Mouse (Mus musculus) intestine, embryonic 15.5 days (tissue): ENCODE measurements at regions not wholly inside any gene's neighbourhood (a gene's known extent, or its start where the extent isn't known, plus 50 kb on each side); places are given as distances from the start of the nearest gene placed in this dataset.
A peak's percentile ranks its signal among the peaks of the same experiment; 100 is the strongest.

Source experiments
- ATAC-seq: fragments of 200-750 bp; cut with Nextera tagmentation; 2 replicates; pipeline ENCODE4 v1.8.0; 2017; ENCODE audit warnings: moderate TSS enrichment, moderate library complexity
- H3K27ac ChIP-seq: fragments of 300-500 bp; sonication (generic); 2 replicates; pipeline ENCODE4 v1.5.1; 2015; ENCODE audit warnings: mild to moderate bottlenecking, inconsistent platforms
- H3K27me3 ChIP-seq: fragments of 300-500 bp; sonication (generic); replicated peaks from 2 replicates; pipeline ENCODE4 v1.6.1; 2015; ENCODE audit warnings: inconsistent platforms
- H3K36me3 ChIP-seq: fragments of 300-500 bp; sonication (generic); 2 replicates; pipeline ENCODE4 v1.6.1; 2015; ENCODE audit warnings: inconsistent platforms
- H3K4me1 ChIP-seq: fragments of 300-500 bp; sonication (generic); replicated peaks from 2 replicates; pipeline ENCODE4 v1.6.1; 2015; ENCODE audit warnings: inconsistent platforms
- H3K4me2 ChIP-seq: fragments of 300-500 bp; sonication (generic); replicated peaks from 2 replicates; pipeline ENCODE4 v1.6.1; 2015; ENCODE audit warnings: mild to moderate bottlenecking, inconsistent platforms
- H3K4me3 ChIP-seq: fragments of 300-500 bp; sonication (generic); replicated peaks from 2 replicates; pipeline ENCODE4 v1.5.1; 2015; ENCODE audit warnings: inconsistent platforms
- H3K9ac ChIP-seq: fragments of 300-500 bp; sonication (generic); 2 replicates; pipeline ENCODE4 v1.6.1; 2015; ENCODE audit warnings: inconsistent platforms
- H3K9me3 ChIP-seq: fragments of 300-500 bp; sonication (generic); 2 replicates; pipeline ENCODE4 v1.6.1; 2016; ENCODE audit warnings: inconsistent platforms
- WGBS: fragments of 180-500 bp; shearing (Covaris S2); methylation state at CpG from one replicate; pipeline ENCODE4 v1.1.7; 2015; 5-methylcytosine and 5-hydroxymethylcytosine counted together

DNA sequence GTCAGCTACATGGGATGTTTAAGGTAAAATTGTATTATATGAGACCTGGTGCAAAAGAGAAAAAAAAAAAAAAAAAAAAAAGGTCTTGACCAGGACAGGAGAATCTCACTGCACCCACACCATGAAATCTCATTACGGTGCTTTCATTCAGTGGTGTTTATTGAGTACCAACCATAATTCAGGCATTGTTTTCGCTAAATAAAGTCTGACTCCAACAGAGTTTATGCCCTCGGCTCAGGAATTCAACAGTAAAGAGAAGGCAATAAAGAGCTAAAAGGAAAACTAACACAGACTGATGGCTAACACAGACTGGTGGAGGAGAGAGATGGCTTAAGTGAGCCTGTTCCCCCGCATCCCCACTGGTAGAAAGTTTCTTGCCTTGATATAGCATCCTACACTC lies 112.0 kb downstream of the Adamts15 start:
- no peaks in the 10 kb centered on the region for H3K27me3 ChIP-seq
- H3K9ac ChIP-seq = no peak overlapping the region
- ATAC-seq = no peak
- no peak overlapping the region for H3K4me2 ChIP-seq
- WGBS = 59% methylated on average over 4 of the region's 4 CpGs
- no peaks in the 10 kb centered on the region for H3K36me3 ChIP-seq
- no peak overlapping the region for H3K4me3 ChIP-seq
- H3K4me1 ChIP-seq = peaks cover 9% of the 10 kb centered on the region; the same call in 1 of the 2 replicates
- H3K9me3 ChIP-seq = no peaks in the 10 kb centered on the region
- H3K27ac ChIP-seq = no peak overlapping the region

DNA sequence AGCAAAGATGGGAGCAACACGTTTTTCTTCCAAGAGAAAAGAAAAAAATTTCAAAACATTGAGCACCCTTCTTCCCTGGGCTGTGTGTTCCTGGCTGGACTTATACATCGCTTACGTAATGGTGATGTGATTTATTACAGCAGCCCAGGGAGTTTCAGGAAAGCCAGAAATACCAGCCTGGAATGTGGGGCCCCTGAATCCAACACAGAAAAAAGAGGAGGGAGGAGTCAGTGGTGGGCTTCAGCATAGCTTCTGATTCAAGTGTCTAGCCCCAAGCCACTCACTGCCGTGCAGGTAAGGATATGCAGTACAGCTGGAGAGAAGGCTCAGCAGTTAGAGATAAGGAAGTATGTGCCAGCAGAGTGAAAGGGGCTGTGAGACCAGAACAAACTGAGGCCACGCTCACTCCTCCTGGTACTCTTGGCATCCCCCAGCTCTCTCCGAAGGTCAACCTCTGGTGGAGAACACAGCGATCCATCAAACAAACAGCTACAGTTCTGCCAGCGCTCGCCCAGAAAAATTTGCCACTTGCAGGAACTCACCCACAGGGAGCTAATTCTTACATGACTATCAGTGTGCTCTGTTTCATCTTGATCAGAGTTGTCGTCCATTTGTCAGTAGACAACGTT lies 113.3 kb downstream of the Adamts15 start:
- 0 out of 2 replicates have a peak overlapping the region, but pooled peaks have one; percentile 22 for H3K4me2 ChIP-seq
- H3K4me3 ChIP-seq = no peak overlapping the region
- H3K36me3 ChIP-seq = no peaks in the 10 kb centered on the region
- peak; percentile 91 for ATAC-seq
- no peak overlapping the region for H3K27ac ChIP-seq
- 22% methylated on average over 11 of the region's 11 CpGs for WGBS
- no peak overlapping the region for H3K9ac ChIP-seq
- peaks cover 9% of the 10 kb centered on the region; the same call in 1 of the 2 replicates for H3K4me1 ChIP-seq
- H3K27me3 ChIP-seq = no peaks in the 10 kb centered on the region
- H3K9me3 ChIP-seq = no peaks in the 10 kb centered on the region

DNA sequence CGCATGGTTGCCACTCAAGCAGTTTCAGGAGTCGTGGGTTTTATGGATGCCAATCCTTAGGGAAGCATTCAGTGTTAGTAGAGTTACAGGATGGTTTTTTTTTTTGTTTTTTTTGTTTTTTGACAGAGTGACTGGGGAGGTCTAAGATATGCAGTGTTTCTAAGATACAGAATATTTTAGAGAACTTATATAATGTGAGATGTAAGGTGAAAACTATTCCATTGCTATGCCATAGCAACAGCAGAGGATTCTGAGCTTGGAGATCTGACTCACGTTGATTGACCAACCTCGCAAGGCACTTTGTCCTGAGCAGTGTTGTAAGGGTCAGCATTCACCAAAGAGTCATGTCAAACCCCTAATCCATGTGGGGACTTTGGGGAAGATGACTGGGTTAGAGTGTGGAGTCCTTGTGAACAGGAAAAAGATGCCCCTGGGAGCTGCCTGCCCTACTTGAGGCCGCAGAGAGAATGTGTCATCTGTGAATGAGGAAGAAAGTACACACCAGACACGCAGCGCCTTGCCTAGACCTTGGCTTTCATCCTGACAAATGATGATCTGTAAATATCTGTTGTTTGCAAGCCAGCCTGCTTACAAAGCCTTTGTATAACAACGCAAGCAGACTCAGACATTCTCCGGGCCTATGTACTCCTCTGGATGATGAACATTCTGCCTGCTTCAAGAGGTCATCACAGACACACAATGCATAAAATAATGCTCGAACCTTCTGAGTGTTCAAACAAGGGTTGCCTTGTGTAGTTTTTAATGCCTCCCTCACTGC lies 118.3 kb downstream of the Adamts15 start:
- 67% methylated on average over 10 of the region's 10 CpGs for WGBS
- H3K36me3 ChIP-seq = no peaks in the 10 kb centered on the region
- H3K27ac ChIP-seq = no peak overlapping the region
- H3K4me2 ChIP-seq = no peak overlapping the region
- H3K9ac ChIP-seq = no peak overlapping the region
- no peaks in the 10 kb centered on the region for H3K9me3 ChIP-seq
- H3K4me1 ChIP-seq = peaks cover 5% of the 10 kb centered on the region; the same call in 1 of the 2 replicates
- no peak overlapping the region for H3K4me3 ChIP-seq
- ATAC-seq = no peak
- no peaks in the 10 kb centered on the region for H3K27me3 ChIP-seq

DNA sequence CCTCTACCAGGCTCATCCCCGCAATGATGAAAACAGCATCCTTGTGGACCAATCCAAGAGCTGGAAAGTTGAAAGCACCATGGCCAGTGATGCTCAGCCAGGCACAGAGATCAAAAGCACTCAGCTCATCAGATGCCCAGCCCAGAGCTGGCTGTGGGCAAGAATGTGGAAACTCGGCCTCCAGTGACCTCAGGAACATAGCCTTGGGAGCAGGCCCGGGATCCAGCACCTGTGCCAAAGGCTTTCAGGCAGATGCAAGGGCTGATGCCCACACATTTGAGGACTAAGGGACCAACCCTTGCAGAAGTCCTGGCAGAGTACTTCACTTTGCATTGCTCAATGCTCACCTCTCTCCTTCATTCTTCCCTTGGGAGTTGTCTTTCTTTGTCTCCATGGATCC lies 119.4 kb downstream of the Adamts15 start:
- H3K27ac ChIP-seq = no peak overlapping the region
- H3K9ac ChIP-seq = no peak overlapping the region
- H3K9me3 ChIP-seq = no peaks in the 10 kb centered on the region
- ATAC-seq = no peak
- WGBS = 80% methylated on average over 3 of the region's 3 CpGs
- H3K4me2 ChIP-seq = no peak overlapping the region
- no peaks in the 10 kb centered on the region for H3K4me1 ChIP-seq
- no peaks in the 10 kb centered on the region for H3K27me3 ChIP-seq
- no peak overlapping the region for H3K4me3 ChIP-seq
- H3K36me3 ChIP-seq = no peaks in the 10 kb centered on the region

DNA sequence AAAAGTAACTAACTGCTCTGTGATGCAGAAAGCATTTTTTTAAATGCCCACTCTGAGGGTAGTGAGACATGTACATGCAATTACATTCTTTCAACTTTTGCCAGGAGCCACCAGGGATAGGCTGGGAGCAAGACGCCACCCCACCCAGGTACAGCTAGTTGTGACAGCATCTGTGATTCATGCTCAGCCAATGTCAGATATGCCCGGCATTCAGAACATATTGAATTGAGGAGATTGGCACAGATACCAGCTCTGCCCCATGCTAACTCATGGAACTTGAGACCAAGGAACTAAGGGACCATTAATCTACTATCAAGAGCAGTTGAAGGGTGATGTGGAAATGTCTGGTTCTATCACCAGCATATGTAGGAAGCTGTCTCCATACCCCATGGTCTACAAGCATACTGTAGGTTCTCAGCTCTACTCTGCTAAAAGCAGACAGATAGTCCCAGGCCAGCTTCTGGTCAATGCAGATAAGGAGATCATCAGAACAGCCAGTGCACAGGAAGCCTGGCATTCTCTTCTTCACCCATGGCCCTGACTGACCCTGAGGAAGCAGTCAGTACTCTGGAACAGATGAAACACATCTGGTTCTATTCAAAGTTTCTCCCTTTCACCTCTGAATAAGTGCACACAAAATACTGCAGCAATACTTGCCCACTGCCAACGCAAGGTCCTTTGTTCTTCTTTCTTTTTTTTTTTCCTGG lies 127.4 kb downstream of the Adamts15 start:
- Histone ChIP-seq H3K4me1 (no peaks in the 10 kb centered on the region), H3K4me2 (no peak overlapping the region), H3K27me3 (no peaks in the 10 kb centered on the region), H3K36me3 (no peaks in the 10 kb centered on the region), H3K4me3 (no peak overlapping the region), H3K9ac (no peak overlapping the region), H3K27ac (no peak overlapping the region), H3K9me3 (no peaks in the 10 kb centered on the region)
- 90% methylated on average over 3 of the region's 3 CpGs for WGBS
- ATAC-seq = no peak

DNA sequence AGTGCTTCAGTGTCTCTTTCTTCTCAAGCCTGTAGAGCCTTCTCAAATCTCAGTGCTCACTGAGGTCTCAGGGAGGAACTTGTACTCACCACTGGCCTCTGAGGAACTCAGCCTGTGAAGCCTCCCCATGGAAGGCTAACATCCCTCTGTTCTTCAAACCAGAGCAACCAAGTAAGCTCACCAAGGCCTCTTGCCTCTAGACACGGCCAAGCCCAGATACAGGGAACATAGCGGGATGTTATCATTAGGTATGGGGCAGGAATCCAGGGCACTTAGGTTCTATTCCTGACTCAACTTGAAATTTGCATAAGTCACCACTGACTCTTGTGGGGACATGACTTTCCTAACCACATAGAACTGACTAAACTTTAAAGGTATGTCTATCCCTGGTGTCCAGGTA lies 141.0 kb downstream of the Adamts15 start:
- Histone ChIP-seq H3K9ac (no peak overlapping the region), H3K36me3 (no peaks in the 10 kb centered on the region), H3K4me1 (no peaks in the 10 kb centered on the region), H3K27ac (no peak overlapping the region), H3K4me2 (no peak overlapping the region), H3K9me3 (no peaks in the 10 kb centered on the region), H3K4me3 (no peak overlapping the region), H3K27me3 (no peaks in the 10 kb centered on the region)
- WGBS = 91% methylated on average over 2 of the region's 2 CpGs
- ATAC-seq = no peak

DNA sequence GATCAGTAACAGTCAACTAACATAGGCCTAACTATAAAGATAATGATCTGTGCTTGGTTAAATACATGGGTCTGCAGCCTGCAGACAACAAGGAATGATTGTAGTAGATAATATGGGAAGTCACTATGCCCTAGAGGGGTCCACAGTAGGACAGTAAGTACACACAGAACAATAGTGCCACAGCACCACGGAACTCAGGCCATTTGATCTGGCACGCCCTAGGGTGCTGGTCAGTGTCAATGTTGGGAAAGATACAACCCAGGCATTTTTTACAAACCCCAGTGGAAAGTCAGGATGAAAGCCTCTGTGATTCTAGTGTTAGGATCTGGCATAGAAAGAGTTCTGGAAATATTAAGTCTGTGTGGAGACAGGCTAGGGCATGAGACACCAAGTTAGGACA lies 144.4 kb downstream of the Adamts15 start:
- H3K4me2 ChIP-seq = no peak overlapping the region
- H3K9ac ChIP-seq = no peak overlapping the region
- no peak overlapping the region for H3K4me3 ChIP-seq
- WGBS = 78% methylated on average over 2 of the region's 2 CpGs
- no peak overlapping the region for H3K27ac ChIP-seq
- no peak for ATAC-seq
- H3K27me3 ChIP-seq = no peaks in the 10 kb centered on the region
- H3K36me3 ChIP-seq = no peaks in the 10 kb centered on the region
- no peaks in the 10 kb centered on the region for H3K9me3 ChIP-seq
- no peaks in the 10 kb centered on the region for H3K4me1 ChIP-seq

DNA sequence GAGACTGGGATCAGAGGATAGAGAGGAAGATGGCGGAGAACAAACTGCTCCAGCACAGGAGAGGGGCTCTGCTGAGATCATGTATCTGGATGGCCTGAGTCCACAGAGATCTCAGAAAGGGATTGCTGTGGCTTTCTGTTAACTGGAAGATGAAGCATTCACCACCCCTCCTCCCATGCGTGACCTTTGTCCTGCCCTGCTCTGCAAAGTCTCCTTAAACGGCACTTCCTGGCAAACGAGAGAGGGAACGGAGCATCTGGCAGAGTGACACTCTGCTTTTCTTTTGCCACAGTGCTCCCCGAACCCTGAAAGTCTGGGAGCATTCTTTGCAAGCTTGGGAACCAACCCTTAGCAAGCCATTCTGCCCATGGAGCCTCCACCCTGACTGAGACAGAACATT lies 147.1 kb downstream of the Adamts15 start:
- WGBS = 46% methylated on average over 6 of the region's 6 CpGs
- Histone ChIP-seq H3K27ac (no peak overlapping the region), H3K4me3 (no peak overlapping the region), H3K9ac (no peak overlapping the region), H3K27me3 (no peaks in the 10 kb centered on the region), H3K9me3 (no peaks in the 10 kb centered on the region), H3K4me2 (no peak overlapping the region), H3K4me1 (0 out of 2 replicates have a peak, but pooled peaks cover 2% of the 10 kb centered on the region), H3K36me3 (no peaks in the 10 kb centered on the region)
- no peak for ATAC-seq

DNA sequence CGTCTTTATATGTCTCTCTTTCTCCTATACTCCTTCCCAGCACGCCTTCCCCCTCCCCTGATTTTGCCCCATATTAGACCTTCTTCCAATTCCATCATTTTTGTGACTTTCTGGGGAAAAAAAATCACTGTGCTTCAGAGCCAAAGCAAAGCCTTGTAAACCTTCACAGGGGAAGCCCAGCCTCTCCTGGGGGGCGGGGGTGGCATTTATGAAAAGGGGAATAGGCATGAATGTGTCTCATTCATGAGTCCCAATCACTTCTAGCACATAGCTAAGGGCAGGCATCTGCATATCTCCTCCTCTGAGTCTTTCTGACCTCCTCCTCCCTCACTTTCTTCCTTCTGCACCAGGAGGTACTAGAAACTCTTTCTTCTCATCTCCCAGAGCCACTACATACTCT lies 149.8 kb downstream of the Adamts15 start:
- WGBS = 78% methylated on average over 3 of the region's 3 CpGs
- no peak for ATAC-seq
- H3K27me3 ChIP-seq = no peaks in the 10 kb centered on the region
- H3K4me1 ChIP-seq = 0 out of 2 replicates have a peak, but pooled peaks cover 5% of the 10 kb centered on the region
- H3K4me2 ChIP-seq = no peak overlapping the region
- no peaks in the 10 kb centered on the region for H3K9me3 ChIP-seq
- H3K36me3 ChIP-seq = no peaks in the 10 kb centered on the region
- no peak overlapping the region for H3K9ac ChIP-seq
- H3K27ac ChIP-seq = no peak overlapping the region
- H3K4me3 ChIP-seq = no peak overlapping the region

DNA sequence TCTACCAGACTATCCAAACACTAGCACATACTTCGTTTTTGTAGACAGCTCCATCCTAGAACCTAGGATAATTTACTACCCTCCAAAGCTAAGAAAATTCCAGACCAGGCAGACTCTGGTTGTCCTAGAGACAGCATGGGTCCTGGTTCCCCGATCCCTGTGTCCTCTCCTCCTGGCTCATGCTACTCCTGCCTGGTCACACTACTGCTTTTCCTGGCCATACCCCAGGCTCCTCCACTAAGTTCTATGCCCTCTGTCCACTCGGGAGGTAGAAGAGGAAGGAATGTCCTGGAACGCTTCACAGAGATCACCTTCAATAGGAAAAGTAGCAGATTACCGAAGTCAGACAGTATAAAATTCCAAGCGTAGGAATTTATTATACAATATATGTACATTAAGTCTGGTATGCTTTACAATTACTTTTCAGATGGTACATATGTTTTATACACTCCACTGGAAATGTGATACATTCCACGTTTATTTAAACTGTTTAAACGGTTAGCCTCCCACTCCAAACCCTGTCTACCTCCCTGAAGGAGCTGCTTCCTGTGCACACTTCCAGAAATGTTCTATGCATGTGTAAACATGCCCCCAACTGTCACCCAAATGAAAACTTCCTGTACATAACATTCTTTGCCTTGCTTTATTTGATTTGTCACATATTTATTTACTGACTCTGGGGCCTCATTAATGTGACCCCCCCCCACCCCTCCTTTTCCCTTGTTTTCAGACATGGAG lies 151.6 kb downstream of the Adamts15 start:
- no peaks in the 10 kb centered on the region for H3K9me3 ChIP-seq
- no peaks in the 10 kb centered on the region for H3K27me3 ChIP-seq
- 43% methylated on average over 8 of the region's 8 CpGs for WGBS
- no peak overlapping the region for H3K27ac ChIP-seq
- H3K36me3 ChIP-seq = no peaks in the 10 kb centered on the region
- peak; percentile 58; the same call in 1 of the 2 replicates for ATAC-seq
- H3K9ac ChIP-seq = no peak overlapping the region
- H3K4me2 ChIP-seq = no peak overlapping the region
- no peak overlapping the region for H3K4me3 ChIP-seq
- H3K4me1 ChIP-seq = 0 out of 2 replicates have a peak, but pooled peaks cover 5% of the 10 kb centered on the region

DNA sequence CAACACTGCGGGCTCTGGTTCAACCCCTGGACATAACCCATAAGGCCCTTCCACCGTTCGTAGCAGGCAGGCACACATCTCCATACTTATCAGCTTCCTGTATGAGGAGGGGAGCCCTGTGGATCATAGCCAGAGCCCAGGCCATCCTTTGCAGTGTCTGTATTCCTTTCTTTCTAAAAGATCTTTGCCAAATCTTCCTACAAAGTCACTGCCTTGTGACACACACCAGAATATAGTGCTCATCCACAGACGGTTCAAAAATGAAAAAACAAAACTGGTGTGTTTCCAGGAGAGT lies 152.9 kb downstream of the Adamts15 start:
- Histone ChIP-seq H3K36me3 (no peaks in the 10 kb centered on the region), H3K4me2 (no peak overlapping the region), H3K4me3 (no peak overlapping the region), H3K9me3 (no peaks in the 10 kb centered on the region), H3K27ac (0 out of 2 replicates have a peak overlapping the region, but pooled peaks have one; percentile 29), H3K4me1 (0 out of 2 replicates have a peak, but pooled peaks cover 5% of the 10 kb centered on the region), H3K27me3 (no peaks in the 10 kb centered on the region), H3K9ac (no peak overlapping the region)
- peak; percentile 52; the same call in 1 of the 2 replicates for ATAC-seq
- WGBS = 57% methylated on average over 4 of the region's 4 CpGs
